Mouse (Mus musculus) neutrophil, adult 59 days (primary cell): ENCODE data around the gene Mup13. TPM values are rescaled to one million over a fixed set of nuclear protein-coding genes. Genes with fewer than 3 reads are reported as not detected.

ENCODE experiments used
- total RNA-seq, 2 experiments: library from RNA; stranded (reverse); gene quantifications; 1 replicate in 1 of 2; 2 replicates in 1 of 2; pipeline ENCODE4 v1.2.4; 2023

The Mup13 gene
- not detected for total RNA-seq

GRCm38 (mm10) chr4:61228186-61228585, at the start of gene Mup13:
Mup13 (minus strand) TSS chr4:61228286.

Other genes with a start within 250 kb of the Mup13 start
- gene Mup14, start 75.7 kb upstream of the Mup13 start, total RNA-seq: not detected
- not detected for gene Mup15, start 211.5 kb upstream of the Mup13 start, total RNA-seq